Mouse (Mus musculus) spleen, adult 2 months (tissue): ENCODE measurements around the gene Rmi2.

Experiments
- CTCF ChIP-seq: fragments of 200-500 bp; IDR thresholded peaks from 2 replicates; pipeline ENCODE4 v1.5.1; 2011; ENCODE audit warnings: mild to moderate bottlenecking, inconsistent platforms; ENCODE audit not compliant: insufficient read depth, insufficient read length, insufficient replicate concordance; ENCODE audit errors: extremely low read depth
- POLR2A ChIP-seq: fragments of 200-500 bp; IDR thresholded peaks from 2 replicates; pipeline ENCODE4 v1.6.1; 2011; ENCODE audit warnings: low read depth, low read length, inconsistent platforms

DNA sequence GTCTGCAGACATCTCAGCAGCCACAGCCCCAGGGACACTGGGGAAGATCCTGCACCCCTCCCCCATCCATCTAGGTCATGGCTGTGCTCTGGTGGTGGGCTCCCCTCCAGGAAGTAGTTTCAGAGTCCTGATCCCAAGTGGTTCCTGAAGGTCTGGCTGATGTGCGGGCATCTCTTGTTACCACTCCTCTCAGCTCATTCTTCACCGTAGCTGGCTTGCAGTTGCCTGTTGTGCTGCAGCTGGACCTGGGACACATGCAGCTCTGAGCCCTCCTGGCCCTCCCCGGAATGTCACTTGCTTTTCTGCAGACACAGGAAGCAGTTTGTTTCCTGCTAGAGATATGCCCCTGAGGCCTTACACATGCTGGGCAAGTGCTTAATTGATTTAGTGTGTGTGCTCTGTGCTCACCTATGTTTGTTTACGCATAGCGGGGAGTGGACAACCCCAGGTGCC, 70.8 kb downstream of the Rmi2 start:
- TF ChIP-seq CTCF (no peak), POLR2A (no peak)
